Mouse (Mus musculus): ENCODE data around the gene Fcmr.

Fcmr gene

GRCm38 (mm10) chr1:130865541-130866221 is at the start of gene Fcmr:
Fcmr (plus strand) TSS chr1:130865669.
- no peak for DNase-seq

- no peak for DNase-seq
Observed at GRCm38 (mm10) chr1:130819737-130820136, 45.7 kb upstream of the Fcmr start.

- no peak for DNase-seq
Observed at GRCm38 (mm10) chr1:130820316-130821148, 44.9 kb upstream of the Fcmr start.

- no peak for DNase-seq
Observed at GRCm38 (mm10) chr1:130821149-130821471, 44.4 kb upstream of the Fcmr start.

- DNase-seq: no peak
Observed at GRCm38 (mm10) chr1:130821911-130822625, 43.4 kb upstream of the Fcmr start.

- no peak for DNase-seq
Observed at GRCm38 (mm10) chr1:130826448-130826847, 39.0 kb upstream of the Fcmr start, which contains the start of gene Pigr. Pigr (plus strand) TSS chr1:130826684.

GRCm38 (mm10) chr1:130828656-130829055 is 36.8 kb upstream of the Fcmr start:
- DNase-seq: peak; percentile 12

- no peak for DNase-seq
Observed at GRCm38 (mm10) chr1:130829906-130830830, 35.3 kb upstream of the Fcmr start.

- DNase-seq: no peak
Observed at GRCm38 (mm10) chr1:130832230-130833149, 33.0 kb upstream of the Fcmr start.

- peak; percentile 29 for DNase-seq
Observed at GRCm38 (mm10) chr1:130835161-130835936, 30.1 kb upstream of the Fcmr start.

GRCm38 (mm10) chr1:130838288-130838687 is 27.2 kb upstream of the Fcmr start:
- no peak for DNase-seq

GRCm38 (mm10) chr1:130840599-130841379 is 24.7 kb upstream of the Fcmr start:
- no peak for DNase-seq

- no peak for DNase-seq
Observed at GRCm38 (mm10) chr1:130841621-130842020, 23.8 kb upstream of the Fcmr start.

- DNase-seq: no peak
Observed at GRCm38 (mm10) chr1:130844516-130844915, 21.0 kb upstream of the Fcmr start.

GRCm38 (mm10) chr1:130849530-130850214 is 15.8 kb upstream of the Fcmr start:
- no peak for DNase-seq

GRCm38 (mm10) chr1:130850405-130850804 is 15.1 kb upstream of the Fcmr start:
- DNase-seq: no peak

- DNase-seq: no peak
Observed at GRCm38 (mm10) chr1:130854819-130855218, 10.7 kb upstream of the Fcmr start.

GRCm38 (mm10) chr1:130855723-130856122 is 9.7 kb upstream of the Fcmr start:
- DNase-seq: no peak

- no peak for DNase-seq
Observed at GRCm38 (mm10) chr1:130857456-130857855, 8.0 kb upstream of the Fcmr start.
